Comparison of ENCODE assay signal across 28 mouse cellular contexts in genomic region chr8:26432161-26432919, GRCm38 (mm10).
DNase-seq lines count a peak whose midpoint lies in the region; ATAC-seq lines count a peak whose summit lies in the region.
"Had no signal": no experiment of that assay in that cellular context is flagged by ENCODE, and none has a peak within 500 bp of the region (broad histone marks: within the 10 kb centered on the region; RNA-seq: fewer than 3 reads in every experiment).

No protein-coding gene starts in this region.

- no peaks in the 10 kb centered on the region for H3K36me3 ChIP-seq in intestine, embryonic 14.5 days (ENCODE audit: control insufficient read depth, insufficient read depth, low read length)
- no peaks in the 10 kb centered on the region for H3K36me3 ChIP-seq in intestine, embryonic 16.5 days (ENCODE audit: control insufficient read depth, insufficient read depth, low read length)
- H3K36me3 ChIP-seq in limb, embryonic 10.5 days, result no peaks in the 10 kb centered on the region
- no peaks in the 10 kb centered on the region for H3K36me3 ChIP-seq in neural tube, embryonic 13.5 days
- H3K36me3 ChIP-seq: embryonic facial prominence, embryonic 12.5 days; embryonic facial prominence, embryonic 15.5 days; G1E; heart, embryonic 13.5 days; hindbrain, embryonic 12.5 days; hindbrain, embryonic 15.5 days had no signal

- H3K9ac ChIP-seq in intestine, embryonic 14.5 days (ENCODE audit: low read length), result no peak overlapping the region
- H3K9ac ChIP-seq in intestine, embryonic 16.5 days (ENCODE audit: low read depth, low read length), result no peak overlapping the region
- H3K9ac ChIP-seq in neural tube, embryonic 13.5 days, result no peak overlapping the region
- H3K9ac ChIP-seq: embryonic facial prominence, embryonic 12.5 days; embryonic facial prominence, embryonic 15.5 days; forebrain, postnatal 0 days; heart, embryonic 13.5 days; hindbrain, embryonic 12.5 days; hindbrain, embryonic 15.5 days had no signal

- peak; percentile 64 for DNase-seq in heart, adult 11 months
- DNase-seq in heart, adult 18-20 months, result no peak
- peak; percentile 33 for DNase-seq in intestine, embryonic 14.5 days (ENCODE audit: low spot score)
- DNase-seq in limb, embryonic 10.5 days (ENCODE audit: low spot score), result peak; percentile 10
- DNase-seq: adrenal gland, adult 2 months; adrenal gland, postnatal 14 days; B cell, adult 2 months; cerebellum, adult 11 months; cerebellum, adult 2 months; cerebellum, postnatal 10 days; cerebellum, postnatal 36 days; forebrain, postnatal 0 days; gastrocnemius, postnatal 25 days; heart, postnatal 14 days; heart, postnatal 4 days had no signal

- no peaks in the 10 kb centered on the region for H3K4me1 ChIP-seq in intestine, embryonic 14.5 days (replicated peaks; ENCODE audit: control insufficient read depth, insufficient read depth, low read length)
- no peaks in the 10 kb centered on the region for H3K4me1 ChIP-seq in intestine, embryonic 16.5 days (ENCODE audit: control insufficient read depth, insufficient read depth, low read length)
- H3K4me1 ChIP-seq in limb, embryonic 10.5 days, result peaks cover 3% of the 10 kb centered on the region; the same call in 1 of the 2 replicates
- H3K4me1 ChIP-seq in neural tube, embryonic 13.5 days (replicated peaks), result no peaks in the 10 kb centered on the region
- H3K4me1 ChIP-seq: embryonic facial prominence, embryonic 12.5 days; embryonic facial prominence, embryonic 15.5 days; heart, embryonic 13.5 days; hindbrain, embryonic 12.5 days; hindbrain, embryonic 15.5 days had no signal

- H3K4me2 ChIP-seq in intestine, embryonic 14.5 days (ENCODE audit: low read length), result no peak overlapping the region
- no peak overlapping the region for H3K4me2 ChIP-seq in intestine, embryonic 16.5 days (ENCODE audit: low read depth, low read length)
- H3K4me2 ChIP-seq in neural tube, embryonic 13.5 days, result no peak overlapping the region
- H3K4me2 ChIP-seq: embryonic facial prominence, embryonic 12.5 days; embryonic facial prominence, embryonic 15.5 days; heart, embryonic 13.5 days; hindbrain, embryonic 12.5 days; hindbrain, embryonic 15.5 days had no signal

- H3K27ac ChIP-seq in intestine, embryonic 14.5 days (ENCODE audit: low read depth), result no peak overlapping the region
- no peak overlapping the region for H3K27ac ChIP-seq in intestine, embryonic 16.5 days (ENCODE audit: low read length)
- no peak overlapping the region for H3K27ac ChIP-seq in limb, embryonic 10.5 days
- no peak overlapping the region for H3K27ac ChIP-seq in neural tube, embryonic 13.5 days (replicated peaks)
- H3K27ac ChIP-seq: embryonic facial prominence, embryonic 12.5 days; embryonic facial prominence, embryonic 15.5 days; heart, embryonic 13.5 days; hindbrain, embryonic 12.5 days; hindbrain, embryonic 15.5 days had no signal

- H3K27me3 ChIP-seq in intestine, embryonic 14.5 days (replicated peaks; ENCODE audit: control insufficient read depth, insufficient read depth, low read length), result no peaks in the 10 kb centered on the region
- no peaks in the 10 kb centered on the region for H3K27me3 ChIP-seq in intestine, embryonic 16.5 days (replicated peaks; ENCODE audit: control insufficient read depth, insufficient read depth, low read length)
- H3K27me3 ChIP-seq in limb, embryonic 10.5 days (ENCODE audit: low read depth, poor library complexity, severe bottlenecking), result no peaks in the 10 kb centered on the region
- no peaks in the 10 kb centered on the region for H3K27me3 ChIP-seq in neural tube, embryonic 13.5 days
- H3K27me3 ChIP-seq: CH12.LX; embryonic facial prominence, embryonic 12.5 days; embryonic facial prominence, embryonic 15.5 days; heart, embryonic 13.5 days; hindbrain, embryonic 12.5 days; hindbrain, embryonic 15.5 days; Patski had no signal

- H3K9me3 ChIP-seq in intestine, embryonic 14.5 days (ENCODE audit: control insufficient read depth, low read length), result no peaks in the 10 kb centered on the region
- no peaks in the 10 kb centered on the region for H3K9me3 ChIP-seq in intestine, embryonic 16.5 days (ENCODE audit: control insufficient read depth, low read length)
- H3K9me3 ChIP-seq in limb, embryonic 10.5 days (replicated peaks), result no peaks in the 10 kb centered on the region
- no peaks in the 10 kb centered on the region for H3K9me3 ChIP-seq in neural tube, embryonic 13.5 days
- H3K9me3 ChIP-seq: embryonic facial prominence, embryonic 12.5 days; embryonic facial prominence, embryonic 15.5 days; G1E; heart, embryonic 13.5 days; hindbrain, embryonic 12.5 days; hindbrain, embryonic 15.5 days had no signal

- WGBS in intestine, embryonic 14.5 days, result 77% methylated on average over 14 of the region's 14 CpGs
- 79% methylated on average over 14 of the region's 14 CpGs for WGBS in intestine, embryonic 16.5 days
- 80% methylated on average over 14 of the region's 14 CpGs for WGBS in limb, embryonic 10.5 days
- WGBS in neural tube, embryonic 13.5 days, result 55% methylated on average over 14 of the region's 14 CpGs

- no peak for ATAC-seq in intestine, embryonic 14.5 days (replicated peaks; ENCODE audit: low FRiP score, low TSS enrichment, low read depth)
- ATAC-seq in intestine, embryonic 16.5 days, result no peak
- peak; percentile 59 for ATAC-seq in neural tube, embryonic 13.5 days (ENCODE audit: low read depth)
- no peak for ATAC-seq in activated CD4-positive, CD25-positive, alpha-beta regulatory T cell, adult 4 months
- ATAC-seq: forebrain, embryonic 14.5 days; forebrain, postnatal 0 days; intestine, postnatal 0 days; Patski had no signal

- H3K4me3 ChIP-seq in intestine, embryonic 14.5 days (ENCODE audit: low read depth, low read length), result no peak overlapping the region
- no peak overlapping the region for H3K4me3 ChIP-seq in intestine, embryonic 16.5 days (ENCODE audit: low read length)
- H3K4me3 ChIP-seq in limb, embryonic 10.5 days, result no peak overlapping the region
- H3K4me3 ChIP-seq in neural tube, embryonic 13.5 days, result no peak overlapping the region
- H3K4me3 ChIP-seq: embryonic facial prominence, embryonic 12.5 days; embryonic facial prominence, embryonic 15.5 days; heart, embryonic 13.5 days; hindbrain, embryonic 12.5 days; hindbrain, embryonic 15.5 days had no signal

Comparison
In these comparisons a context has a peak if more than half of its experiments do, and no peak if none do; other contexts are left out.
1. DNase-seq: peak in heart, adult 11 months (single experiment), intestine, embryonic 14.5 days (single experiment) and limb, embryonic 10.5 days (single experiment); none in heart, adult 18-20 months (0 of 2).